Mouse (Mus musculus) right cerebral cortex, postnatal 4 days (tissue): ENCODE results near the gene Fam184b.
A peak's percentile ranks its signal among the peaks of the same experiment; 100 is the strongest.
"Not testable (repeated sequence)": the region's sequence is repeated elsewhere in the genome, so short reads cannot be mapped to it uniquely, and the experiment has no call there.

Experiments
- DNase-seq: peaks from one replicate; pipeline ENCODE4 v3.0.0-alpha.2; 2022

The Fam184b gene

DNA sequence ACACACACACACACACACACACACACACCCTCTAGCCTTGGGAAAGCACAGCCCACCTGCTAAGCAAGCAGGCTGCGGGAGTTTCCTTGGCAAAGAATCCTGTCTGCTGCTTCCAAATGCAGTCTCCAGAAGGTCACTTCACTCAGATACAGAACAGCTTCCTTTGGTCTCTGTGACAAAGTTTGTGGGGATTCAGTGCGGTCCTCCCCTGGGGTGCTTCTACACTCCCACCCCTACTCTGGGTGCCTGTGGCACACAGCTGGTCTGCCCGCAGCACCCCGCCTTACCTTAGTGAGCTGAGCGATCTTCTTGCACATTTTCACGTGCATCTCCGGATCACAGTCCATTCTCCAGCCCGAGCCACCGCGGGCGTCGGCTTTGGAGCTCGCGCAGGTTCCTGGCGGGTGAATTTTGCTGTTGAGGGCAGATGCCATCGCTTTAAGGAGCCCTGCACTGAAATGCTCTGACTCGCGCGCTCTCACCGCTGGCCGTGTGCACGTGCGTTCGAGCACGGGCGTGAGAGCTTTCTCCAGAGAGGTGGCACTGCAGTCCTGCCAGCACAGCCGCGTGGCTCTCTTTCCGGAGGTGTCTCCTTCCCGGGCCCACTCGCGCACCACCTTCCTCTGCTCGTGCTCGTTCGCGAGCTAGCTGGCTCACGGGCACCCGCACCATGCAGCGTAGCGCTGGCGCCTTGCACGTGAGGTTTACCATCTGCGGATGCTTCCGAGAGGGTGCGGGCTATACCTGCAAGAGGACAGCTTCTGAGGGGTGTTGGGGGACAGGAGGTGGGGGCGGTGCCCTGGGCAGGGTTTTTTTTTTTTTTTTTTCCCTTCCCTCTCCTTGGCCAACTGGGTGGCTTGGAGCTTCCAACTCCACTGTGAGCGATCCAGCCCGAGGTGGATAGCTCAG, at the start of gene Fam184b:
Fam184b (minus strand) TSS at position 809 of the 909 bp plus-strand sequence.
- DNase-seq: peak; percentile 73

DNA sequence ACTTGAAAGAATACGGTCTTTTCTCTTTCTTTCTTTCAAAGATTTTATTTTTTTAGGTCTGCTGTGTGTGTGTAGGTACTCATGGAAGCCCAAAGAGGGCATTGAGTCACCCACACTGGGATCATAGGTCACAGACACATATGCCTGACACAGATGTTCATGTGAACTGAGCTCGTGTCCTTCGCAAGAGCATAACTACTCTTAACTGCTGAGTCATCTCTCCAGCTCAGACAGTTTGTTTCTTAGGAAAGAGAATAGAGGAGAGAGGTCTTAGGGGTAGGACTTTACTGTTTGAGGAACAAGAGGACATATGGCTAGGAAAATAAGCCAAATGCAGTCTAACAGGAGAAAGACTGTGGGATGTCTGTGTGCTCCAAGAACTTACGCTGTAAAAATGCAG, 49.7 kb upstream of the Fam184b start:
- DNase-seq: no peak

DNA sequence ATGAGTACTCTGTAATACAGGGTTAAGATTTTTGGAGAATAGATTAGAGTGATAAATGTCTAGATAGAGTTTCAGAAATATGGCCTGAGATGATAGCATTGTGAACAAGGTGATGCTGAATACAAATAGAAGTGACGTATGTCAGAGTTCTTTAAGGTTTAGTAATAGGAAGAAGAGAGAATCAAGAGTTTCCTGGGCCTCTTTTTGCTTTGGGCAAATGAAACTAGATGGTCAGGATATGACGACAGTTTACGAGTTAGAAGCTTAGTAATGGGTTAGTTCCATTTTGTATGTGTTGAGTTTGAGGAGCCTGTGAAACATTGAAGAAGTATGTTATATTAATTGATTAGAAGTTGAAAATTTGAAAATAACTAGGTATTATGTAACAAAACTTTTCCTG, 46.8 kb upstream of the Fam184b start:
- DNase-seq: no peak

DNA sequence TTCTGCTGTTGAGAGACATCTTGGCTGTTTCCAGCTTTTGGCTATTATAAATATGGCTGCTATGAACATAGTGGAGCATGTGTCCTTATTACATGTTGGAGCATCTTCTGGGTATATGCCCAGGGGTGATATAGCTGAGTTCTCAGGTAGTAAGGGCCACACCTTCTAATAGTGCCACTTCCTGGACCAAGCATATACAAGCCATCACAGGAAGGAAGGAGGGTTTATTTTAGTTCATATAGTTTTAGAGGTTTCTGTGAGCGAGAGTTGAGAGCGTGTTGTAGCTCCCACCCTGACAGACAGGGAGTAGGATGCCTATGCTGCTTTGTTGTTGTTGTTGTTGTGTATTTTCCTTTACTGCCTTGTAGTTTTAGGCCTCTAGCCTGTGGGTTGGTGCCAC, 45.8 kb upstream of the Fam184b start:
- DNase-seq: no peak

DNA sequence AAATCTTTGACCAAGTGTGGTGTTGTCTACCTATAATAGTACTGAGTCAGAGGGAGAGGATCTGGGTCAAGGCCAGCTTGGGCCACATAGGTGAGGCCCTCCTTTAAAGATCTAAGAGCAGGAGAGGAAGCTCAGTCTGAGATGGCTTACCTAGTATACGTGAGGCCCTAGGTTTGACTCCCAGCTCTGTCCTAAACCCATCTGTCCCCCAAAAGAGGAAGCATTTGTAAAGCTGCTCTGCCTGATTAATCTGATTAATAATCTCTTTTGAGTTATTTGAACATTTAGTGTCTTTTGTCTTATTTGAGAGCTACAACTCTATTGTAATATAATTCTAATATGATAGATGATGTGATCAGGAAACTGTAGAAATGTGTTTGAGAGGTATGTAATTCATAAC, 44.0 kb upstream of the Fam184b start:
- no peak for DNase-seq

DNA sequence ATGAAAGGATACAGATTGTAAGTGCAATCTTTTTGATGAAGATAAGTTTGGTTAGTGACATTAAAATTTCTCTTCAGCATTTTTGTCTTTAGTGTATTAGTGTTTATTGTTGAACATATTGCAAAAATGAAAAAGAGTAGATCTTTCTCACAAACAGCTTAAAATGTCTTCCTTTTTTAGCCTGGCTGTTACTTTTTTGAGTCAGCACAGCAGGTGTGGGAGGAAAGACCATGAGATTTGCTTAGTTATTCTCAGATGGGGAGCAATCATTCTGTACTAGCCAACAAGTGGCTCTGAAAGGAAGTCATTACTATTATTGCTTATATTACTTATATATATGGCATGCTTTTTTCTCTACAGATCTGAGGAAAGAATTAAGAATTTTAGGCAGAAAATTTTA, 40.5 kb upstream of the Fam184b start:
- no peak for DNase-seq

DNA sequence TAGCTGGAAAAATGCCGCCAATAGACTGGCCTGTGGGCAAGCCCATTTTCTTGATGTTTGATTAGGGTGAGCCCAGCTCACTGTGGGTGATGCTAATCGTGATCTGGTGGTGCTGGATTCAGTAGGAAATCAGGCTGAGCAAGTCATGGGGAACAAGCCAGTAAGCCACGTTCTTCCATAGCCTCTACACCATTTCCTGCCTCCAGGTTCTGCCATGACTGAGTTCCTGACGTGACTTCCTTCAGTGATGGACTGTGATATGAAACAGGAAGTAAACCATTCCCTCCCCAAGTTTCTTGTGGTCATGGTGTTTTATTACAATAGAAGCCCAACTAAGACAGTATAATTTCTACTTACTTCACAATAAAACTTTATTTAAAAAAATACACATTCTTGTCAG, 38.2 kb upstream of the Fam184b start:
- DNase-seq: no peak

DNA sequence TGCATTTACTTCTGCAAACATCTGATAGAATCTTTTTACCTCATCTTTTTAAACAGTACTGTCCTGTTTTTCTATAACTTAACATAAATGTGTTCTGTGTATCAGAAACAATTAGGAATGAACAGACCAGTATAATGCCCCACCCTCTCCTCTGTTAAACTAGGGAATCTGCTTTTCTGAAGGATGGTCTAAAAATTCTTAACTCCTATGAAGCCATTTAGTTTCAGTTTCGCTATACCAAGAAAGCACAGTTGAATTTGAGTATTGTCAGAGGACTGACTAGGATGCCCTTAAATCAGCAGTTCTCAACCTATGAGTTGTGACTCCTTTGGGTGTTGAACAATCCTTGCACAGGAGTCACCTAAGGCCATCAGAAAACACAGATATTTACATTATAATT, 35.6 kb upstream of the Fam184b start:
- DNase-seq: no peak

DNA sequence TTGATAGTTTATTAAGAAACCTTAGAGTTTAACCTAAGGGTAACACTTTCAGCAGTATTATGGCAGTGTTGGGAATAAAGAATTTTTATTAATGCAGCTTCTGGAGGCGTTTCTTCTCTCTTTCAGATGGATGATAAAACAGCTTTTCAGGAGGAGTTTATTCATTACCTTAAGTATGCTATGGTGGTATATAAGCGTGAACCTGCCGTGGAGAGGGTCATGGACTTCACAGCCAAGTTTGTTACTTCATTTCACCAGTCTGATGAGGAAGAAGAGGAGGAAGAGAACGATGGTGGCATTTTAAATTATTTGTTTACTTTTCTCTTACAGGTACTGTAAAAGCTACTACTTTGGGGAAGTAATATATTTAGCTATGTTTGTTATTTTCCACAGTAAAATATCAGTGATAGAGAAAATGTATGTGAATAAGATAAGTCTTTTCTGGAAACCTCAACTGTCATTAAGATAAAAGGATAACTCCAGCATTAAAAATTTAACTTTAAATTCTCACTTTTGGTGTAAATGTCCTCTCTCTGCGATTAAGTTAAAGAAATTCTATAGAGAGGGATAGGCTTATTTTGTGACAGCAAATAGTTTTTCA, 31.6 kb upstream of the Fam184b start:
- no peak for DNase-seq

DNA sequence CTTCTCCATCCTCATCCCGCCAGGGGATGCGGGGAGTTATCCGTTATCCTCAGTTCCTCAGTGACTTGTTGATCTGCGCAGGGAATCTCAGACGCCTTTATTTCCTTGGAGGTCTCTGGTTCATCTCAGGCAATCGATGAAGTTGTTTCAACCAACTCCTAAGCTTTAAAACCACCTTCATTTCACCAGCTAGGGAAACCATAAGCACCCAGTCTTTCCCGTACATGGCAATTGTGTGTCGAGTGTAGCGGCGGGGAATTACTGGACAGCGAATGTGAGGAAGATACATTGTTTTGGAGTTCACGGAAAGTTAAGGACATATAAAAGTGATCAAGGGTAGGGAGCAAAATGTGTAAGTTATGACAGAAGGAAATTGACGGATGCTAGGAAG, 30.9 kb upstream of the Fam184b start:
- no peak for DNase-seq

DNA sequence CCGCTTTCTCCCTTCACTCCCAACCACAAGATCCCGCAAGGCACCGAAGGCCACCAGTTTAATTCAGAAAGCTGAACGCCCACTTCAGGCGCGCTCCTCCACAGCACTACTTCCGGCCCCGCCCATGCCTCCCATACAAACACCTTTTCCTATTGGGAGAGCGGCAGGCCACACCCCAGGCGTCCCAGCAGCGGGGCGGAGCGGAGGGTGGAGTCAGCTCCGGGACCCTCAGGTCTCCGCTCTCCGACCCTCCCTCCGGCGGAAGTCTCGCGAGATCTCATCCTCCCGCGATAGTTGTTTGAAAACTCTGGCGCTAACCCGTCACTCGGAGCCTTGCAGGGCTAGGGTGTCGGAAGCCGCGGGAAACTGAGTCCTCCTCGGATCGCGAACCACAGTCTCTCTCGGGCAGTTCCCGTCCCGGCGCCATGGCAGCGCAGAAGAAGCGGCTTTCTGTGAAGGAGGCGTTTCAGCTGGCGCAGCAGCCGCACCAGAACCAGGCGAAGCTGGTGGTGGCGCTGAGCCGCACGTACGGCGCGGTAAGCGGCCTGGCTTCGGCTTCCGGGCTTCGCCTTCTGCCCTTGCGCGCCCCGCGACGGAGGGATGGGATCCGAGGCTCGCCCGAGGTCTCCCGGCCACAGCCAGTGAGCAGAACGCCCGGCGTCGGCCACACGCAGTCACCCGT, 30.3 kb upstream of the Fam184b start, which contains the start of gene Ncapg:
Ncapg (plus strand) TSS at position 322 of the 682 bp plus-strand sequence.
- peak; percentile 100 for DNase-seq

DNA sequence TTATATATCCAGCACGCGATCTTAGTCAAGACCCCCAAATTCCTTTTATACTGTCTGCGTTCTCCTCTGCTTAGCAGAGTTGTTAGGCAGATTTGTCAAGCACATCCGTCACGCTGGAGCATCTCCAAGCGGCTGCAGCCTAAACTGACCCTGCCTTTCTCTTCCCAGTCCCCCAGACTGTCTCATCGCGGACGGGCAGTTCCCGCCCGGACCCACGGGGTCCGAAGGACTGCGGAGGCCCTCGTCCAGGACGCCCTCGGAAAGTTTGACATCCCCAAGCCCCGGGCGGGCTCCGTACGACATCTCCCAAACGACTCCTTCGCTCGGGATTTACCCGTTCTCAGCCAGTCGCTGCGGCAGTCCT, 29.8 kb upstream of the Fam184b start:
- DNase-seq: no peak

DNA sequence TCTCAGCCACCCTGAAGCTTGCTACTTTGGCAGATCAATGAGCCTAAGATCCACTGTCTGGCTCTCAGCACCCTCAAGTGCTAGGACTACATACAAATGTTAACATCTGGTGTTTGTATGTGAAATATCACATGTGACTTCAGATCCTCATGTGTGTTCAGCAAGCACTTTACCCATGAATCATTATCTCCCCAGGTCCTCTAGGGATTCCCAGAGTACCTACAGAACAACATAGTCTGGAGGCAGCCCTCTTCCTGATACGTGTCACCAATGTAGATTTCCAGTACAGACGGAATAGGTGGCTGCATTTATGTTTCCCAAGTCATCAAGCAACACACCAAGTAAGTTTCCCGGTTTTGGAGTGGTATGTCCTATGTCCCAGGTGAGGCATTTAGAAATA, 29.4 kb upstream of the Fam184b start:
- DNase-seq: no peak

DNA sequence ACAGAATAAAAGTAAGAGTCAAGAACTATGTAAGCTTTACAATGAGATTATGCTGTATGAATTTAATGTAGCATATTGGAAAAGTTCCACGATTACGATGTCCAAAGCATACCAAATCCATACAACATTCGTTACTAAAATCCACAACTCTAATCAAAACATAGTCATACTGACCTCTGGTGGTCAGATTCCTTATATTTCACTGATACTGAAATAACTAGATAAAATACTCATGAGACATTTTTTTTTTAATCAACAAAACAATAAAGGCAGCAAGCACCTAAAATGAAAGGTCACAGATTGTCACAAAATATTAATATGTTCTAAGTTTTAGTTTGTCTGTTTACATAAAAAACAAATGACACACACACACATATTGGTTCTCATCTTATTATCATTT, 28.9 kb upstream of the Fam184b start:
- no peak for DNase-seq

DNA sequence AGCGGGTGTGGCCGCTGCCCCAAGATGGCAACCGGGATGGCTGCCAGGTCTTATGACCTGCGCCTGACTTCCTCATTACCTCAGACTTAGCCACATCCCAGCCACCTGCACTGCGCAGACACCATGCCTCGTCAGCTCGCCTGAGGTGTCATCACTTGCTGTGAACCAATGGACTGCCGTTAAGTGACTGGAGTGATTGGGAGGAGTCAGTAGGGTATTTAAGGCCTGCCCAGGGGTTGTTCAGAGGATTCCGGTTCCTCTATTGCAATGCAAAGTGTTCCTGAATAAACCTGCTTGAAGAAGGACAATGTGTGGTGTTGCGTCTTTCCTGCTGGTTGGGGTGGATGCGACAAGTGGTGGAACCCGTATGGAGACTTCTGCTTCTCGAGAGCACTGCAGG, 19.0 kb upstream of the Fam184b start:
- DNase-seq: not testable (repeated sequence)

DNA sequence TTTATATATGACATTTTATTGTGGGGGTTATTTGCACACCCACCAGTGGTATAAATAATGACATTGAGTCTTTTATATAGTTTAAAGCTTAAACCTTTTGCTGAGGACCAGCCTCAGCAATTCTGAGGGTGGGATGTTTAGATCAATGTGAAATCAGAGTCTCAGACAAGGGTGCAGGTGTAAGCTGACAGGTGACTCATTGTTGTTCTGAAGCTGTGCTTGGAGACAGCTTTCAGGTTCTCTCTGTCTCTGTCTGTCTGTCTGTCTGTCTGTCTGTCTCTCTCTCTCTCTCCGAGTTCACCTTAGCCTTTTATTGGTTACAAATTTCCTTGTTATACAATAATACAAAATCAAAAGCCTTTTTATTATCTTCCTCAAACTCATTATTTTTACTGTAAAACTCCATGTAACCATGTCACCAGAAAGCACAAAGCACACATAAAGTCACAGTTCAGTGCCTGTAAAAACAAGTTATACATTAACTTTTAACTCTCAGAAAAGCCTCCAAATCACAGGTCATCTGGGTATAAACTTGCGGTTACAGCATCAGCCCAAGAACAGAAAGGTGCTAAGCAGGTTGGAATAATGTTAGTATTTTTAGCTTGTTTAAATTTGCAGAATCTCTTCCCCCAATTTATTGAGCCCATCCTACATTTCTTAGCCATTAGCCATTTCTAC, 11.8 kb upstream of the Fam184b start:
- no peak for DNase-seq

DNA sequence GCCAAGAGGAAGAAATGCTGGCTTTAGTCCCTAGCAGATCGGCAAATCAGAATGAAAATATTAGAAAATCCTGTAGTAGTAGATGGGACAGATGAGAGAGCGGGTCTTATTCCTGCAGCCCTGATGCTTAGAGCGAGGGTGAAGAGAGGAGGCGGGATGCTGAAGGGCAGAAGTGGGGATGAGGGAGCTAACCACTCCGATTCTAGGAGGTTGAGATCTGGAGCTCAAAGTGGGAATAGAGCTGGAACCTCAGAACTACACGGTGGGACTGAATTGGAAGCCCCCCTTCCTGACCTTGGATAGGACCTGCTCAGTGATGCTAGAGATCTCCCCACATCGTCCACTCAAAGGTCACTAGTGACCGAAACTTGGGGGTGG, 290 bp upstream of the Fam184b start:
- no peak for DNase-seq

DNA sequence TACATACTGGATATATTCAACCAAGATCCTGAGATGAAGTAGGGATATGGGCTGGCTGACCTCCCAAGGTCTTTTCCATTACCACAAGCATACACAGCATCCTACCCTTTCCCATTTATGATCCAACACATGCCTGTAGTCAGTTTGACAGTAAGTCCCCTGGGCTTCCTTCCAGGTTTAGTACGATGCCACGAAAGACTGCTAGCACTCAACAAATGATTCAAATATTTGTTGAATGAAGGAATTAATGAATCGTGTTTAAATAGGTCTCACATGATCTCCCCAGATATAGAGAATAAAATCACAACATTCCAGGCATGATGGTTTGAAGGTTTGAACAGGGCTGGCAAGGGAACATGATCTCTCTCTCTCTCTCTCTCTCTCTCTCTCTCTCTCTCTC, 1.0 kb downstream of the Fam184b start:
- DNase-seq: no peak

DNA sequence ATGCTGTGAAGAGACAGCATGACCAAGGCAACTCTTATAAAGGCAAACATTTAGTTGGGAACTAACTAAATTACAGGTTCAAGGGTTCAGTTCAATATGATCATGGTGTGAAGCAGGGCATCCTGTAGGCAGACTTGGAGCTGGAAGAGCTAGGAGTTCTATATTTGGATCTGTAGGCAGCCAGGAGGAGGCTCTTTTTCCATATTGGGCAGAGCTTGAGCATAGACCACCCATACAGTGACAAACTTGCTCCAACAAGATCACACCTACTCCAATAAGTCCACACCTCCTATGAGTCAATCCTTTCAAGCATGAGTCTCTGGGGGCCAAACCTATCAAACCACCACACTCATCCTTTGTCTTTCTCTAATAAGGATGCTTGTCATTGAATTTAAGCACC, 9.9 kb downstream of the Fam184b start:
- DNase-seq: no peak

DNA sequence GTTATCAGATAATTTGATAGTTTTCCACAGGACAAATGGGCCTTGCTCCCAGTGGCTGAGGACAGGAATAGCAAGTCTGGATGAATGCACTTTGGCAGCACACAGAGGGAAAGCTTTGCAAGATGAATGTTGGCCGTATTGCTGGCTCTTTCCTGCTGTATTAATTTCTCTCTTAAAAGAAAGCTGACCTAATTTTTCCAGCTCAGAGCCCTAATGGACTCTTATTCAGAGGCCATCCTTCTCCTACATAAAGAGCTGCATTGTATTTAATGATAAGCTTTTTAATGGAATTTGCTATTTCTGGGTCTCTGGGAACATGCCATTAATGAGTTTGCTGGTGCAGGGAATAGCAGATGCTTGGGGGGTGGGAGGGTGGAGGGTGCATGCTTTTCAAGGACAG, 11.6 kb downstream of the Fam184b start:
- DNase-seq: no peak

DNA sequence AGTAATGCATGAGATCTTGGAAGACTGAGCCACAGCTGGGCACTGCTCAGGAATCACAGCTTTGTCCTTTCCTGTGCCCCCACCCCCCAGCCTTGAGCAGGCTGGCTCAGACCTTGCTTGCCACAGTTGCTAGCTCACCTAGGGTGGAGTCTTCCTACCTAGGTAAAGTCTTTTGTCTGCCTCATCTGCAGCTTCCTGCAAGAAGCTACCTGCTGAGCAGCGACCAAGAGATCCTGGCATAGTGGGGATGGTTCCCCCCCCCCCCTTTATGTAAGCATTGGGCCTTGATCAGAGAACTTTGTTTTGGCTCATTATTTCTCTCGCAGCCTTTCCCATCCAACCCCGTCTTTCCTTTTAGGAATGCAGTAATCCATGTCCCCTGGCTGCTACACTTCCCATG, 17.9 kb downstream of the Fam184b start:
- no peak for DNase-seq

DNA sequence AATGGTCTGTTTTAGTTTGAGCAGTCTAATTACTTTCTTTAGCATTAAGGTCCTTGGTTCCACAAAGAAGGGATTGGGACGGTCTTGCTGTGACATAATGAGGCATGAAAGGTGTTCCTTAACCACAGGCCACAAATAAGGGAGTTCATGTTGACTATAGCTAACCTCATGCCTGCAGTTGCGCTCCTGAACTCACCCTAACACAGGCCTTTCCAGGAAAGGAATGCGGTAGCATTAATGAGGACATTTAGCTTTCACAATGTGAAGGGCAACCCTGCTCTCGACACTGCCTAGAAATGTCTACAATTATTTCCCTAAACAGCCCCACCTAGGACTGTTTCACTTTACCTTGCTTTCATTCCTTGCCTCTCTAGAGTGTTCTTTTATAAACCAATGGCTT, 40.4 kb downstream of the Fam184b start:
- no peak for DNase-seq

DNA sequence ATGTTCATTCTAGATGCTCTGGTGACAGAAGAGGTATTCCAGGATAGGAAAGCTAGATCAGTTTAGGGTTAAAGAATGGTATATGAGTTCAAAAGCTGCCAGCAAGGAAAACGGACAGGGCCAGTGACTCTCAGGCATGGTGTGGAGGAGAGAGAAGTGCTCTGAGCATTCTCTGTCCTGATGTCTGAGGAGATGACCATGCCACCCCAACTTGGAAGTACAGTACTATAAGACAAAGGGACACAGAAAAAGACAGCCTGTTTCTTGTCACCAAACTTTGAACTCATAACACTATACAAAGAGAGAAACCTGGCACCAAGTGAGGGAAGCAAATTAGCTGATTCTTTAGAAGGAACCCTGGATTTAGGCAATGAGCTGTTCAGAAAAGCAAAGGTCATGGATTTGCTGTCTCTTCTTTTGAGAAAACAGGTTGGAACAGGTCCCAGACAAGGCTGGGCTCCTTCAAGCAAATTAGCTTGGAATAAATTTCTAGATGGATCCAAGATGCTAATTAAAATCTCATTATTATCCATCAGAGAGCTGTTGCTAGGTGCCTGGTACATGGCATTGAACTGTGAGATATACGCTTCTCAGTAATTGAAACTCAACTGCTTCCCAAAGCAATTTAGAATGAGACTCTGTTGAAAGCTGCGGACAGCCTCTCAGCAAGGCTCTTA, 43.9 kb downstream of the Fam184b start:
- DNase-seq: no peak
